Mouse (Mus musculus): ENCODE results near the gene Gps2. TPM values are rescaled to one million over a fixed set of nuclear protein-coding genes. Genes with fewer than 3 reads are reported as not detected.
"Not testable (repeated sequence)": the region's sequence is repeated elsewhere in the genome, so short reads cannot be mapped to it uniquely, and the experiment has no call there.

Gene Gps2
- polyA plus RNA-seq, 1 experiment from 2014 or later = 55.2 TPM

DNA sequence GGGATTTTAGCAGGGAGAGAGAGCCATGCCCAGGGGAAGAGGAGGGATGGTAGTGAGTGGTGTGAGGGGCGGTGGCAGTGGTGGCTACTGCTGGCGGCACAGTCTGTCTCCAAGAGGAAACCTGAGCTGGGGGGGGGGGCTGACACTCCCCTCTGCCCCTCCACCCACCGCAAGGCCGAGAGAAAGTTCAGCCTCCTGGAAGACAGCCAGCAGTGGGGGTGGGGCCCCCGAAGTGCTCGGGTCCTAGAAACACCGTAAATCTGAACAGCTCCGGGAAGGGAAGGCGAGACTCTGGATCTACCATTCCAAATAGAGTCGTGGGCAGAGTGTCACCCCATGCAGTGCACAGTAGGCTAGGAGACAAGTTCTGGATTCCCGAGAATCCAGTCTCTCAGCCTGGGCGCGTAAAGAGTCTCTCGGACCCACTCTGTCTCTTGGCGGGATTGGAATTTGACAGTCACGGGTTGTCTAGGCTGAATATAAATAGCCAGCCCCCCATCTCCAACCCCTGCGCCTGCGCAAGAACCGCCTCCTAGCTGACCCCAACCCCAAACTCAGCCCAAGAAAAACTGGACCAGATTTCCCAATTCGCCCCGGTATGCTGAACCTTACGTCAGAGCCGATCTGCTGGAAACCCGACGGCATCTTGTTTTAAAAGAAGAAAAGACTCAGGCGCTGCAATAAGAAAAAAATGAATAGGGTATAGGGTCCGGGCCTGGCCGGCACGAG lies 33.8 kb downstream of the Gps2 start:
- Histone ChIP-seq H3K9me3 (ENCODE audit: control insufficient read depth, low read length) (no peaks in the 10 kb centered on the region), H3K4me1 (ENCODE audit: control insufficient read depth, insufficient read depth, low read depth, low read length) (peaks cover 8% of the 10 kb centered on the region), H3K4me3 (ENCODE audit: low read length) (peak overlapping the region; percentile 50), H3K27me3 (replicated peaks; ENCODE audit: control insufficient read depth, insufficient read depth, low read length) (peaks cover 3% of the 10 kb centered on the region), H3K27ac (ENCODE audit: low read depth, low read length) (0 out of 2 replicates have a peak overlapping the region, but pooled peaks have one; percentile 34), H3K4me2 (ENCODE audit: low read length) (peak overlapping the region; percentile 65), H3K9ac (ENCODE audit: low read depth, low read length) (peak overlapping the region; percentile 59), H3K36me3 (ENCODE audit: control insufficient read depth, insufficient read depth, low read length) (no peaks in the 10 kb centered on the region)
- ATAC-seq = peak; percentile 68
- WGBS = under 1% methylated on average over 29 of the region's 29 CpGs

- Histone ChIP-seq H3K4me3 (ENCODE audit: low read length) (peak within 1 kb of the TSS; percentile 50), H3K4me1 (ENCODE audit: control insufficient read depth, insufficient read depth, low read depth, low read length) (peaks cover 8% of the 10 kb centered on the region), H3K27me3 (replicated peaks; ENCODE audit: control insufficient read depth, insufficient read depth, low read length) (peaks cover 3% of the 10 kb centered on the region), H3K9me3 (ENCODE audit: control insufficient read depth, low read length) (no peaks in the 10 kb centered on the region), H3K4me2 (ENCODE audit: low read length) (peak within 1 kb of the TSS; percentile 65), H3K9ac (ENCODE audit: low read depth, low read length) (peak within 1 kb of the TSS; percentile 59), H3K36me3 (ENCODE audit: control insufficient read depth, insufficient read depth, low read length) (no peaks in the 10 kb centered on the region), H3K27ac (ENCODE audit: low read depth, low read length) (0 out of 2 replicates have a peak within 1 kb of the TSS, but pooled peaks have one; percentile 34)
- ATAC-seq = peak; percentile 92
- 0% methylated on average over 34 of the region's 34 CpGs for WGBS
These were observed 34.5 kb downstream of the Gps2 start, which contains the start of gene Slc2a4 for GRCm38 (mm10) chr11:69948066-69948762. Slc2a4 (minus strand) TSS chr11:69948188.

DNA sequence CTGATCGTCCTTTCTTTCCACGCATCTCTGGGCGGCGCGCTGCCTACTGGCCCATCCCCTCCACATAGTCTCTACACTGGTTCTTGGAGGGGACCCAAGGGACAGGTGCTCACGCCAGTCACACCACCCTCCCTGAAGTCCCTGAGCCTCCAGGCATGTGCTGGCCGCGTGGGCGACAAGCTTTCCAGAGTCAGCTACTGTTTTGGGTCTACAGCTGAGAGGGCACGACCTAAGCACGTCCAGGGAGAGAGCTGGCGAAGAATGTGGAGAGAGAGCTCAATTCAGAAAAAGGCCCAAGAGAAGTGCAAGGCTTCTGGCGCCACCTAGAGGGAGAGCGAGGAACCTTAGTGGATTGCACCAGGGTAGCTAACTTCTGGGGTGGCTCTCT lies 35.1 kb downstream of the Gps2 start:
- 0% methylated on average over 14 of the region's 14 CpGs for WGBS
- Histone ChIP-seq H3K9me3 (ENCODE audit: control insufficient read depth, low read length) (no peaks in the 10 kb centered on the region), H3K9ac (ENCODE audit: low read depth, low read length) (no peak overlapping the region), H3K4me2 (ENCODE audit: low read length) (peak overlapping the region; percentile 65), H3K27me3 (replicated peaks; ENCODE audit: control insufficient read depth, insufficient read depth, low read length) (peaks cover 3% of the 10 kb centered on the region), H3K4me1 (ENCODE audit: control insufficient read depth, insufficient read depth, low read depth, low read length) (peaks cover 8% of the 10 kb centered on the region), H3K36me3 (ENCODE audit: control insufficient read depth, insufficient read depth, low read length) (no peaks in the 10 kb centered on the region), H3K4me3 (ENCODE audit: low read length) (peak overlapping the region; percentile 50), H3K27ac (ENCODE audit: low read depth, low read length) (0 out of 2 replicates have a peak overlapping the region, but pooled peaks have one; percentile 3)
- peak; percentile 50 for ATAC-seq

DNA sequence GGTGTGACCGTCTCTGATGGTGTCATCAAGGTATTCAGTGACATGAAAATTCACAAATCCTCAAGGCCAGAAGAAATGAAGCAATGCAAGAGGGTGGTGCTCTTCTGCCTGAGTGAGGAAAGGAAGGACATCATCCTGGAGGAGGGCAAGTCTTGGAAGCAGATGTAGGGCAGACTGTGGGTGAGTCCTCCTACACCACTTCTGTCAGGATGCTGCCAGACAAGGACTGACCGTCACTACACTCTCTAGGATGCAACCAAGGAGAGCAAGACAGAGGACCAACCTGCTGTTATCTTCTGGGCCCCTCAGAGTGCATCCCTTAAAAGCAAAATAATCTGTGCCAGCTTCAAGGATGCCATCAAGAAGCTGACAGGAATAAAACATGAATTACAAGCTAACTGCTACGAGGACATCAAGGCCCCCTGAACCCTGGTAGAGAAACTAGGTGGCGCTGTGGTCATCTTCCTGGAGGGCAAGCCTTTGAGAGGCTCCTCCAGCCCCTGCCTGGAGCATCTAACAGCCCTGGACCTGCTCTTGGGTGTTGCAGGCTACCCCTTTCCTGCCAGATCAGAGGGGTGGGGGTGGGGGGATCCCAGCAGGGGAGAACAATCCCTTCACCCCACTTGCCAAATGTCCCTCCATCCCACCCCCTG lies 37.2 kb downstream of the Gps2 start:
- Histone ChIP-seq H3K27me3 (replicated peaks; ENCODE audit: control insufficient read depth, insufficient read depth, low read length) (peaks cover 3% of the 10 kb centered on the region), H3K36me3 (ENCODE audit: control insufficient read depth, insufficient read depth, low read length) (no peaks in the 10 kb centered on the region), H3K9me3 (ENCODE audit: control insufficient read depth, low read length) (no peaks in the 10 kb centered on the region), H3K27ac (ENCODE audit: low read depth, low read length) (no peak overlapping the region), H3K4me1 (ENCODE audit: control insufficient read depth, insufficient read depth, low read depth, low read length) (peaks cover 8% of the 10 kb centered on the region), H3K9ac (ENCODE audit: low read depth, low read length) (no peak overlapping the region), H3K4me2 (ENCODE audit: low read length) (no peak overlapping the region), H3K4me3 (ENCODE audit: low read length) (no peak overlapping the region)
- no peak for ATAC-seq
- 42% methylated on average over 4 of the region's 4 CpGs for WGBS

DNA sequence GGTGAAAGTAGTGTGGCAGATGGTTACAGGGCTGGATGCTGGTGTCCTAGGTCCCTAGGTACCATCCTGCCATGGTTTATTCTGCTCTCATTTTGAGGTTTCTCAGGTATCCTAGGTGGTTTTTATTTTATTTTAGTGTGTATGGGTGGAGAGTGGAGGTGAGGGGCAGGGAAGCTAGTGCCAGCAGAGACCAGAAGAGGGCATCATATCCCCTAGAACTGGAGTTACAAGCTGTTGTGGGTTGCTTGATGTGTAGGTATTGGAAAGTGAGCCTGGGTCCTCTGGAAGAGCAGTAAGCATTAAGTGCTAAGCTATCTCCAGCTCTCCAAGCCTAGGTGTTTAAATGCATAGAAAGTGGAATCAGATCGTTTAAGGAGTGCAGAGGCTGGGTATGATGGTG lies 38.6 kb downstream of the Gps2 start:
- ATAC-seq = no peak

GRCm38 (mm10) chr11:69953267-69953915 lies 39.7 kb downstream of the Gps2 start:
- no peaks in the 10 kb centered on the region for H3K36me3 ChIP-seq (ENCODE audit: control insufficient read depth, insufficient read depth, low read length)
- H3K4me1 ChIP-seq (ENCODE audit: control insufficient read depth, insufficient read depth, low read depth, low read length) = peaks cover 2% of the 10 kb centered on the region
- 71% methylated on average over 11 of the region's 11 CpGs for WGBS
- peaks cover 3% of the 10 kb centered on the region; the same call in 1 of the 2 replicates for H3K27me3 ChIP-seq (replicated peaks; ENCODE audit: control insufficient read depth, insufficient read depth, low read length)
- no peak overlapping the region for H3K27ac ChIP-seq (ENCODE audit: low read depth, low read length)
- H3K9me3 ChIP-seq (ENCODE audit: control insufficient read depth, low read length) = no peaks in the 10 kb centered on the region
- ATAC-seq = no peak
- H3K4me2 ChIP-seq (ENCODE audit: low read length) = no peak overlapping the region
- H3K4me3 ChIP-seq (ENCODE audit: low read length) = no peak overlapping the region
- H3K9ac ChIP-seq (ENCODE audit: low read depth, low read length) = no peak overlapping the region

More for the DNA sequence above, 38.6 kb downstream of the Gps2 start:
- WGBS = 42% methylated on average over 1 of the region's 1 CpGs
- H3K27me3 ChIP-seq (replicated peaks; ENCODE audit: control insufficient read depth, insufficient read depth, low read length) = peaks cover 6% of the 10 kb centered on the region
- H3K27ac ChIP-seq (ENCODE audit: low read depth, low read length) = no peak overlapping the region
- H3K9ac ChIP-seq (ENCODE audit: low read depth, low read length) = no peak overlapping the region
- H3K36me3 ChIP-seq (ENCODE audit: control insufficient read depth, insufficient read depth, low read length) = no peaks in the 10 kb centered on the region
- no peak overlapping the region for H3K4me3 ChIP-seq (ENCODE audit: low read length)
- no peaks in the 10 kb centered on the region for H3K9me3 ChIP-seq (ENCODE audit: control insufficient read depth, low read length)
- H3K4me1 ChIP-seq (ENCODE audit: control insufficient read depth, insufficient read depth, low read depth, low read length) = peaks cover 8% of the 10 kb centered on the region
- no peak overlapping the region for H3K4me2 ChIP-seq (ENCODE audit: low read length)

- ATAC-seq; H3K27ac ChIP-seq (ENCODE audit: low read depth, low read length): not testable (repeated sequence)
- 81% methylated on average over 4 of the region's 4 CpGs for WGBS
These were observed 41.9 kb downstream of the Gps2 start for GRCm38 (mm10) chr11:69955618-69956017.

DNA sequence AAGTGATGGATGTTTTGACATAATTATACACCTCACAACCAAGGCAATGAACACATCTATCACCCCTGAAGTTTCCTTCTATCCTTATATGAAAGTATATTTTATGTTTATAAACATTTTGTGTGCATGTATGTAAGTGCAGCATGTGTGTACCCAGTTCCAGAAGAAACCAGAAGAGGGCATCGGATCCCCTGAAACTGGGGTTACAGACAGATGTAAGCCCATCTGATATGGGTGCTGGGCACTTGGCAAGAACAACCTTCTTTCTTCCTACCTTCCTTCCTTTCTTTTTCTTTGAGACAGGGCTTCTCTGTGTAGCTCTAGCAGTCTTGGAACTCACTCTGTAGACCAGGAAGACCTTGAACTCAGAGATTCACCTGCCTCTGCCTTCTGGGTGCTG lies 42.5 kb downstream of the Gps2 start:
- Histone ChIP-seq H3K27ac (ENCODE audit: low read depth, low read length) (no peak overlapping the region), H3K4me2 (ENCODE audit: low read length) (no peak overlapping the region), H3K27me3 (replicated peaks; ENCODE audit: control insufficient read depth, insufficient read depth, low read length) (peaks cover 3% of the 10 kb centered on the region; the same call in 1 of the 2 replicates), H3K4me3 (ENCODE audit: low read length) (no peak overlapping the region), H3K4me1 (ENCODE audit: control insufficient read depth, insufficient read depth, low read depth, low read length) (no peaks in the 10 kb centered on the region), H3K9me3 (ENCODE audit: control insufficient read depth, low read length) (no peaks in the 10 kb centered on the region), H3K9ac (ENCODE audit: low read depth, low read length) (no peak overlapping the region), H3K36me3 (ENCODE audit: control insufficient read depth, insufficient read depth, low read length) (no peaks in the 10 kb centered on the region)
- ATAC-seq = no peak
- WGBS = 68% methylated on average over 1 of the region's 1 CpGs

More at GRCm38 (mm10) chr11:69955618-69956017, 41.9 kb downstream of the Gps2 start:
- not testable (repeated sequence) for H3K4me3 ChIP-seq (ENCODE audit: low read length); H3K4me1 ChIP-seq (ENCODE audit: control insufficient read depth, insufficient read depth, low read depth, low read length); H3K36me3 ChIP-seq (ENCODE audit: control insufficient read depth, insufficient read depth, low read length); H3K27me3 ChIP-seq (replicated peaks; ENCODE audit: control insufficient read depth, insufficient read depth, low read length); H3K9me3 ChIP-seq (ENCODE audit: control insufficient read depth, low read length); H3K9ac ChIP-seq (ENCODE audit: low read depth, low read length); H3K4me2 ChIP-seq (ENCODE audit: low read length)

All from hindbrain, embryonic 16.5 days (tissue).